Mouse (Mus musculus): Measurements from ENCODE around the gene Prss42. TPM values are rescaled to one million over a fixed set of nuclear protein-coding genes. Genes with fewer than 3 reads are reported as not detected.
A peak's percentile ranks its signal among the peaks of the same experiment; 100 is the strongest.

The Prss42 gene
- polyA plus RNA-seq, 1 experiment from 2014 or later = not detected

- H3K4me1 ChIP-seq = peaks cover 33% of the 10 kb centered on the region
- no peaks in the 10 kb centered on the region for H3K9me3 ChIP-seq
- peak overlapping the region; percentile 3; the same call in 1 of the 2 replicates for H3K27ac ChIP-seq
- no peak for DNase-seq (ENCODE audit: low spot score)
- peaks cover 16% of the 10 kb centered on the region for H3K36me3 ChIP-seq
- peaks cover 10% of the 10 kb centered on the region; the same call in 1 of the 2 replicates for H3K27me3 ChIP-seq (ENCODE audit: insufficient read depth, poor library complexity, severe bottlenecking)
- H3K4me3 ChIP-seq = no peak overlapping the region
- WGBS = 68% methylated on average over 15 of the region's 15 CpGs
Measured at GRCm38 (mm10) chr9:110774403-110775268, 23.3 kb upstream of the Prss42 start.

- WGBS = 75% methylated on average over 10 of the region's 10 CpGs
- H3K9me3 ChIP-seq = no peaks in the 10 kb centered on the region
- DNase-seq (ENCODE audit: low spot score) = no peak
- peaks cover 34% of the 10 kb centered on the region for H3K4me1 ChIP-seq
- H3K4me3 ChIP-seq = no peak overlapping the region
- peaks cover 14% of the 10 kb centered on the region; the same call in 1 of the 2 replicates for H3K27me3 ChIP-seq (ENCODE audit: insufficient read depth, poor library complexity, severe bottlenecking)
- peaks cover 8% of the 10 kb centered on the region for H3K36me3 ChIP-seq
- H3K27ac ChIP-seq = no peak overlapping the region; the same call in 1 of the 2 replicates
Measured at GRCm38 (mm10) chr9:110775269-110776022, 22.5 kb upstream of the Prss42 start.

DNA sequence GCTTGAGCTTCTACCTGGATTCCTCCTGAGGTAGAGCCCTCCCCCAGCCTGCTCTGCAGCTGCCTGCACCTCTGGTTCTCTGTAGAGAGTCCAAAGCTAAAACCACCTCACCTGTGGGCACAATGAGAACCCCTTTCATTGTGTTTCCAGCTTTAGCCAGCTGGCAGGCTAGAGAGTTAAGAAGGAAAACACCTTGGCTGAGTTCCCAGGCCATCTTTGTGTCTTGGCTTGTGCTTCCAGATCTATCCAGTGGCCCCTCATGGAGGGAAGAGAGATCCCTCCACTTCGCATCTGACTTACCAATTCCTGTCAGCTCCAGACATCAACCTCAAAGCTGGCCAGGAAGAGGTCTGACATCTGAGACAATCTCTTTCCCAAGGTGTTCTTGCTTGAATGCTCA lies 19.9 kb upstream of the Prss42 start:
- DNase-seq (ENCODE audit: low spot score) = no peak
- peaks cover 16% of the 10 kb centered on the region; the same call in 1 of the 2 replicates for H3K27me3 ChIP-seq (ENCODE audit: insufficient read depth, poor library complexity, severe bottlenecking)
- H3K9me3 ChIP-seq = no peaks in the 10 kb centered on the region
- no peak overlapping the region for H3K4me3 ChIP-seq
- WGBS = 97% methylated on average over 1 of the region's 1 CpGs
- no peaks in the 10 kb centered on the region for H3K36me3 ChIP-seq
- peaks cover 53% of the 10 kb centered on the region for H3K4me1 ChIP-seq
- no peak overlapping the region for H3K27ac ChIP-seq

- 75% methylated on average over 7 of the region's 7 CpGs for WGBS
- Histone ChIP-seq H3K36me3 (no peaks in the 10 kb centered on the region), H3K4me1 (peaks cover 54% of the 10 kb centered on the region), H3K9me3 (no peaks in the 10 kb centered on the region), H3K27ac (no peak overlapping the region), H3K4me3 (no peak overlapping the region), H3K27me3 (ENCODE audit: insufficient read depth, poor library complexity, severe bottlenecking) (peaks cover 16% of the 10 kb centered on the region; the same call in 1 of the 2 replicates)
- no peak for DNase-seq (ENCODE audit: low spot score)
Measured at GRCm38 (mm10) chr9:110778559-110778958, 19.4 kb upstream of the Prss42 start.

DNA sequence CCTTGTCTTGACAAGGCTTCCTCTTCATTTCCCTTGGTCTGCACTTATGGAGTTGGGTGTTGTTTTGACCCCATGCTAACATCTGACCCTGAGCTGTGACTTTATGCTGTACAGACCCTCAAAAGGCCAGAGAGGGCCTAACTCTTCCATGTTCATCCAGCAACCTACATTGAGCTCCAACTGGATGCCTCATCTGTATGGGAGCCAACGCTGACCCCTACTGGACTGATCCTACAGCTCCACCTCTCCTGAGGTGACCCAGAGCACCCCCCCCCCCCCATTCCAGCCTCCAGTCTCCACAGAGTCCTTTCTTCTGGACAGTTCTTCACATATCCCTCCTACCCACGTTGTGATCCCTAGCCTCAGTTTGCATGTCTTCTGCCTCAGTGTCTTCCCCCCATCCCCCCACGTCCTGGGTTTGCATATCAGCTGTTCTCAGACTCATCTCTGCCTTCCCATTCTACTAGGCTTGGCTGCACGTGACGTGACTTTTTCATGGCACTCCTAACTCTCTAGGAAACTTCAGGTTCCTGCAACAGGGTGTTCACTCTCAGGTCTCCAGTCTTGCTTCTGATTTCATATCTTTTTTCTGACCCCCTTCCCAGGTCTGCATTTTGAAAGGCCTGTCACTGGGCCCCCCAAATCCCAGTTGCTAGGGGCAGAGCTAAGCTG lies 18.6 kb upstream of the Prss42 start:
- no peak for DNase-seq (ENCODE audit: low spot score)
- Histone ChIP-seq H3K4me1 (peaks cover 54% of the 10 kb centered on the region), H3K9me3 (no peaks in the 10 kb centered on the region), H3K27ac (no peak overlapping the region), H3K4me3 (no peak overlapping the region), H3K27me3 (ENCODE audit: insufficient read depth, poor library complexity, severe bottlenecking) (peaks cover 16% of the 10 kb centered on the region; the same call in 1 of the 2 replicates), H3K36me3 (no peaks in the 10 kb centered on the region)
- 54% methylated on average over 5 of the region's 5 CpGs for WGBS

DNA sequence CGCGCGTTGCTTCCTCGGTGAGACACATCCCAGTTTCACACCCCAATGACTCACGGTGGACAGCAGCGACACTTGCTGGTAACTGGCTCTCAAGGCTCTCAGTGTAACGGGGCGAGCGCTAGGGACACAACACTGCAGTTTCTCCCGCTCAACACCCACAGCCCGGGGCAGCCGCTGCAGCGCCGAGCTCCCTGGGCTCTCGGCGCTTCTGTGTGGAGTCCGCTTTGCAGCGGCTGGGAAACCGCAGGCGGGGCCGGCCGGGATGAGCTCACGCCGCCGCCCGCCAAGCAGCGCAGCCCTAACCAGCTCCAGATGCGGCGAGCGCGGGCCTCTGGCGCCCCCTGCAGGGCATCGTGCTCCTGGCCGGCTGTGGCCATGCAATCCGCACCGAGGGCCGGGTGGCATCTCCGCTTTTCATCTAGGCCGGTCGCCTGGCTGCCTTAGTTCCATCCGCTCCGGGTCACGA lies 16.7 kb upstream of the Prss42 start:
- Histone ChIP-seq H3K27ac (peak overlapping the region; percentile 80), H3K4me1 (peaks cover 37% of the 10 kb centered on the region), H3K36me3 (no peaks in the 10 kb centered on the region), H3K4me3 (peak overlapping the region; percentile 66), H3K9me3 (no peaks in the 10 kb centered on the region), H3K27me3 (ENCODE audit: insufficient read depth, poor library complexity, severe bottlenecking) (peaks cover 16% of the 10 kb centered on the region; the same call in 1 of the 2 replicates)
- 0% methylated on average over 43 of the region's 43 CpGs for WGBS
- peak; percentile 95 for DNase-seq (ENCODE audit: low spot score)

DNA sequence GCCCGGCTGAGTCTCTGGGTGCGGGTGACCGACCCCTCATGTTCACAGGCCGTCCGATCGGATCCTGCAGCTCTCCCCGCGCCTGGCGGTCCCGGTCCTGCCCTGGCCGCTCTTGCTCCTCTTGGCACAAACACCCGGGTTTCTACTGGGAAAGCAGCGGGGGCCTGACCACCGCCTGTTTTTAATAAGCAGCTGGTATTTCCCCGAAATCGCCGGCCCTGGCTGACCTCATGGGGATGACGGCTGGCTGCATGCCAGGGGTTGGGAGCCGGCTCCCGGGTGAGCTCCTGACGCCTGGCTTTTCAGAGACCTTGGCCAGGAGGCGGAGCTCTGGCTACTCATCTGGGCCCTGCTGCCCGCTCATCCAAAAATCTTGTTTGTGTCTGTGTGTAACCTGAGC lies 16.2 kb upstream of the Prss42 start:
- peak overlapping the region; percentile 80 for H3K27ac ChIP-seq
- H3K9me3 ChIP-seq = no peaks in the 10 kb centered on the region
- WGBS = under 1% methylated on average over 23 of the region's 23 CpGs
- H3K4me1 ChIP-seq = peaks cover 36% of the 10 kb centered on the region
- H3K27me3 ChIP-seq (ENCODE audit: insufficient read depth, poor library complexity, severe bottlenecking) = peaks cover 16% of the 10 kb centered on the region; the same call in 1 of the 2 replicates
- peak; percentile 86 for DNase-seq (ENCODE audit: low spot score)
- peak overlapping the region; percentile 66 for H3K4me3 ChIP-seq
- H3K36me3 ChIP-seq = no peaks in the 10 kb centered on the region

DNA sequence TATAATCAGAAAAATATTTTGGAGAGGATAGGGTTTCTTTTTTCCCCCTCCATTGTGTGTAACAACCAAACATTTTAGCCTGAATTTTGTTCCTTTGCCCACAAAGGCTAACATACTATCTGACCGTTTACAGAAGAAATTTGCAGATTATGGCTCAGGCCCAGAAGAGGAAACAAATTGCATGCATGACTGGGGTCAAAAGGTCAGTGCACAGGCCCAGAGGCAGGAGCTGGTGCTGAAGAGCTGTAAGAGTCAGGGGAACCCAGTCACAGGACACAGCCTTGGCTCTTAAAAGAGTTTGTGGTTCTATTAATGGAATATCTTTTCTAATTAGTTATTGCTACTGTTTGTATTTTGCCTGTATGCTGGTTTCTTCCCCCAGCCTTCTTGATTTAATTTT lies 14.4 kb upstream of the Prss42 start:
- Histone ChIP-seq H3K27ac (no peak overlapping the region), H3K4me1 (peaks cover 29% of the 10 kb centered on the region), H3K9me3 (no peaks in the 10 kb centered on the region), H3K4me3 (no peak overlapping the region), H3K36me3 (no peaks in the 10 kb centered on the region), H3K27me3 (ENCODE audit: insufficient read depth, poor library complexity, severe bottlenecking) (peaks cover 8% of the 10 kb centered on the region; the same call in 1 of the 2 replicates)
- WGBS = 22% methylated on average over 1 of the region's 1 CpGs
- DNase-seq (ENCODE audit: low spot score) = no peak

- Histone ChIP-seq H3K4me3 (no peak overlapping the region), H3K27ac (no peak overlapping the region), H3K27me3 (ENCODE audit: insufficient read depth, poor library complexity, severe bottlenecking) (no peaks in the 10 kb centered on the region), H3K36me3 (no peaks in the 10 kb centered on the region), H3K4me1 (0 out of 2 replicates have a peak, but pooled peaks cover 3% of the 10 kb centered on the region), H3K9me3 (no peaks in the 10 kb centered on the region)
- WGBS = 89% methylated on average over 3 of the region's 3 CpGs
- DNase-seq (ENCODE audit: low spot score) = no peak
Measured at GRCm38 (mm10) chr9:110788169-110788568, 9.8 kb upstream of the Prss42 start.

- 68% methylated on average over 4 of the region's 4 CpGs for WGBS
- Histone ChIP-seq H3K9me3 (no peaks in the 10 kb centered on the region), H3K27me3 (ENCODE audit: insufficient read depth, poor library complexity, severe bottlenecking) (no peaks in the 10 kb centered on the region), H3K4me3 (no peak overlapping the region), H3K36me3 (no peaks in the 10 kb centered on the region), H3K4me1 (no peaks in the 10 kb centered on the region), H3K27ac (no peak overlapping the region)
- no peak for DNase-seq (ENCODE audit: low spot score)
Measured at GRCm38 (mm10) chr9:110790462-110790861, 7.5 kb upstream of the Prss42 start.

DNA sequence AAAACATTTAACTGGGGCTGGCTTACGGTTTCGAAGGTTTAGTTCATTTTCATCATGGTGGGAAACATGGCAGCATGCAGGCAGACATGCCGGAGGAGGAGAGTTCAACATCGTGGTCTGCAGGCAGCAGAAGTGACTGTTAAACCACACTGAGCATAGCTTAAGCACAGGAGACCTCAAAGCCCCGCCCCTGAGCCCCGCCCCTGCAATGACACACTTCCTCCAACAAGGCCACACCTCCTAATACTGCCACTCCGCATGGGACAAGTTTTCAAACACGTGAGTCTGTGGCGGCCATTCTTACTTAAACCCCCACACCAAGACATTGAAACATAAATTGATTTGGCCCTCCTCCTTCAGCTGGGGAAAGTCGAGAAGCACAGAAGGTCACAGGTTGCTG lies 953 bp upstream of the Prss42 start:
- Histone ChIP-seq H3K27ac (no peak overlapping the region), H3K9me3 (no peaks in the 10 kb centered on the region), H3K4me3 (no peak overlapping the region), H3K36me3 (no peaks in the 10 kb centered on the region), H3K27me3 (ENCODE audit: insufficient read depth, poor library complexity, severe bottlenecking) (no peaks in the 10 kb centered on the region), H3K4me1 (0 out of 2 replicates have a peak, but pooled peaks cover 3% of the 10 kb centered on the region)
- peak; percentile 58 for DNase-seq (ENCODE audit: low spot score)
- WGBS = 83% methylated on average over 10 of the region's 10 CpGs

DNA sequence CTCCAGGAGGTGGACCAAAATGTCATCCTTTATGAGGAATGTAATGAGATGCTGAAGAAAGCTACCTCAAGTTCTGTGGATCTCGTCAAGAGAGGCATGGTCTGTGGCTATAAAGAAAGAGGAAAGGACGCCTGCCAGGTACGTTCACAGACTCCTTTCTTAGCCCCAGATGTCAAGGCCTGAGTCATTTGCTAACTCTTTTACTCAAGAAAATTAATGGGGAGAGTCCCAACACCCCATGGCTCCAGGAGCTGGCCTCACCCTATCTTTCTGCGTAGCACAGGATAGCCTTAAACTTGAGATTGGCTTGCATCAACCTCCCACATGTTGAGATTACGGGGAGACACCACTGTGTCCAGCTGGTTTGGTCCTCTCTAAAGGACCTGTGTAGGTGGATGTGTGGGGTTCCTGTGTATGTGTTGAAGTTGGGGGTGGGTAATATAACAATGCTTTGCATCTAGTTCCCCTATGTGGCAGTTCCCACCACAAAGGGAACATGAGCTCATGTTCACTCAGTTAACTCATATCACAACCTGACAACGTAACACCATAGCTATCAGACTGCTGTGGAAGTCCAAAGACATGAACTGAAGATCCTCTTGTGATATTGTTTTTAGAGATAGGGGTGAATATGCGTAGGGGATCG lies 3.0 kb downstream of the Prss42 start:
- H3K4me3 ChIP-seq = no peak overlapping the region
- H3K36me3 ChIP-seq = no peaks in the 10 kb centered on the region
- no peaks in the 10 kb centered on the region for H3K27me3 ChIP-seq (ENCODE audit: insufficient read depth, poor library complexity, severe bottlenecking)
- H3K4me1 ChIP-seq = peaks cover 9% of the 10 kb centered on the region; the same call in 1 of the 2 replicates
- no peaks in the 10 kb centered on the region for H3K9me3 ChIP-seq
- H3K27ac ChIP-seq = no peak overlapping the region
- no peak for DNase-seq (ENCODE audit: low spot score)
- 83% methylated on average over 8 of the region's 8 CpGs for WGBS

All from heart, embryonic 10.5 days (tissue).